Mouse (Mus musculus) liver, embryonic 15.5 days (tissue): ENCODE results near the gene Gm10037. TPM values are rescaled to one million over a fixed set of nuclear protein-coding genes. Genes with fewer than 3 reads are reported as not detected.

Experiments used
- ATAC-seq: fragments of 200-750 bp; cut with Nextera tagmentation; 2 replicates; pipeline ENCODE4 v1.8.0; 2017; ENCODE audit warnings: moderate number of reproducible peaks, mild to moderate bottlenecking, moderate library complexity; ENCODE audit not compliant: insufficient read depth
- H3K27ac ChIP-seq: fragments of 300-500 bp; sonication (generic); replicated peaks from 2 replicates; pipeline ENCODE4 v1.5.1; 2015; ENCODE audit warnings: mild to moderate bottlenecking, inconsistent platforms
- H3K27me3 ChIP-seq: fragments of 300-500 bp; sonication (generic); 2 replicates; pipeline ENCODE4 v1.6.1; 2015; ENCODE audit warnings: mild to moderate bottlenecking, inconsistent platforms
- H3K36me3 ChIP-seq: fragments of 300-500 bp; sonication (generic); replicated peaks from 2 replicates; pipeline ENCODE4 v1.6.1; 2015; ENCODE audit warnings: moderate library complexity, mild to moderate bottlenecking, inconsistent platforms
- H3K4me1 ChIP-seq: fragments of 300-500 bp; sonication (generic); replicated peaks from 2 replicates; pipeline ENCODE4 v1.6.1; 2015; ENCODE audit warnings: inconsistent platforms
- H3K4me2 ChIP-seq: fragments of 300-500 bp; sonication (generic); 2 replicates; pipeline ENCODE4 v1.6.1; 2015; ENCODE audit warnings: moderate library complexity, mild to moderate bottlenecking, inconsistent platforms
- H3K4me3 ChIP-seq: fragments of 300-500 bp; sonication (generic); replicated peaks from 2 replicates; pipeline ENCODE4 v1.5.1; 2015; ENCODE audit warnings: mild to moderate bottlenecking, inconsistent platforms
- H3K9ac ChIP-seq: fragments of 300-500 bp; sonication (generic); 2 replicates; pipeline ENCODE4 v1.6.1; 2015; ENCODE audit warnings: moderate library complexity, mild to moderate bottlenecking, inconsistent platforms
- H3K9me3 ChIP-seq: fragments of 300-500 bp; sonication (generic); replicated peaks from 2 replicates; pipeline ENCODE4 v1.6.1; 2016; ENCODE audit warnings: inconsistent platforms
- WGBS: fragments of 180-500 bp; shearing (Covaris S2); methylation state at CpG from one replicate; pipeline ENCODE4 v1.1.7; 2015; ENCODE audit warnings: mixed read lengths; ENCODE audit not compliant: insufficient replicate concordance; 5-methylcytosine and 5-hydroxymethylcytosine counted together
- polyA plus RNA-seq: library from polyadenylated mRNA; unstranded; fragments of >200 nt; fragmentation: Nextera tagmentation; extraction: Ambion mirVana; gene quantifications from 2 replicates; pipeline ENCODE4 v1.2.1, GENCODE M21; 2015

Gene Gm10037
- polyA plus RNA-seq, 1 experiment from 2014 or later: 0.18 TPM

- Histone ChIP-seq H3K27ac (no peak overlapping the region), H3K27me3 (no peaks in the 10 kb centered on the region), H3K36me3 (no peaks in the 10 kb centered on the region), H3K9me3 (no peaks in the 10 kb centered on the region), H3K4me2 (no peak overlapping the region), H3K9ac (no peak overlapping the region), H3K4me3 (no peak overlapping the region), H3K4me1 (no peaks in the 10 kb centered on the region)
- WGBS: 47% methylated on average over 6 of the region's 7 CpGs
- no peak for ATAC-seq
Observed at GRCm38 (mm10) chr13:67876699-67877254, 45.9 kb downstream of the Gm10037 start.

GRCm38 (mm10) chr13:67883966-67884365 is 53.1 kb downstream of the Gm10037 start:
- WGBS: 70% methylated on average over 8 of the region's 8 CpGs
- Histone ChIP-seq H3K27ac (no peak overlapping the region), H3K36me3 (no peaks in the 10 kb centered on the region), H3K9me3 (0 out of 2 replicates have a peak, but pooled peaks cover 5% of the 10 kb centered on the region), H3K4me3 (no peak overlapping the region), H3K9ac (no peak overlapping the region), H3K4me2 (no peak overlapping the region), H3K27me3 (no peaks in the 10 kb centered on the region), H3K4me1 (no peaks in the 10 kb centered on the region)
- no peak for ATAC-seq

Other genes with a start within 250 kb of the Gm10037 start
- gene Zfp729b, start 221.4 kb upstream of the Gm10037 start, polyA plus RNA-seq: 1.1 and 1.2 TPM in 2 replicates
- gene Gm49345, start 193.3 kb upstream of the Gm10037 start, polyA plus RNA-seq: 0.40 TPM in 1 of 2 replicates, not detected in the other
- 0.75 and 1.0 TPM in 2 replicates for gene Zfp729a, start 193.3 kb upstream of the Gm10037 start, polyA plus RNA-seq
- 1.8 and 2.0 TPM in 2 replicates for gene Zfp738, start 144.0 kb upstream of the Gm10037 start, polyA plus RNA-seq
- gene Zfp65, start 101.9 kb upstream of the Gm10037 start, polyA plus RNA-seq: 1.4 and 1.5 TPM in 2 replicates
- 0.96 and 1.3 TPM in 2 replicates for gene Zfp85, start 75.9 kb upstream of the Gm10037 start, polyA plus RNA-seq
- gene Zfp493, start 51.4 kb upstream of the Gm10037 start, polyA plus RNA-seq: 0.53 TPM in 2 replicates
- 1.3 and 1.4 TPM in 2 replicates for gene Zfp273, start 17.4 kb upstream of the Gm10037 start, polyA plus RNA-seq
- gene BC048507, start 32.2 kb downstream of the Gm10037 start, polyA plus RNA-seq: not detected in 2 replicates